26 mouse cellular contexts compared by ENCODE assay signal in the genomic region with DNA sequence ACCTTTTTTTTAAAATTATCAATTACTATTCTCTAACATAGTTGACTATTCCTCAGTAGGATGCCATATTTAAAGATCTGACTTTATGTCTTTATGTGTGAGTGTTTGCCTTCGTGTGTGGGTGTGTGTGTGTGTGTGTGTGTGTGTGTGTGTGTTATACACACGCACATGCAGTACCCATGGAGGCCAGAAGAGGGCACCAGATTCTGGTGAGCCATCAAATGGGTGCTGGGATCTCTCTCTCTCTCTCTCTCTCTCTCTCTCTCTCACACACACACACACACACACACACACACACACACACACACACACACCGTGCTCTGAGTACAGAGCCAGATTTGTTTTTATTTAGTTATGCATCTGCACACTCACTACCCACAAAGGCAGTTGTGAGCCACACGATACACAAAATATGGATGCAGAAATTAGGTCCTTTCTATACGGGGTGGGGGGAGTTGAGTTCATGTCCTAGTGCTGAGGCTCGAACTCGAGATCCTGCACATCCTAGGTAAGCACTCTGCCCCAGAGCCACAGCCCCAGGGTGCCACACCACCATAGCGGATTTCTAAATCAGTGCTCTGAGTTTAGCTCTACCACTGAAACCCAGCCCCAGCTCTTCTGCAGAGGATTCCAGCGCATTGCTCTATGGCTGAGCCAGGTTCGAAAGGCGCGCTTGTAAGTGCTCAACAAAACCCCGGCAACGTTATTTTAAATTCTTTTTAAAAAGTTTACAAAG. TPM values are rescaled to one million over a fixed set of nuclear protein-coding genes. Genes with fewer than 3 reads are reported as not detected.
DNase-seq lines count a peak whose midpoint lies in the region; ATAC-seq and TF ChIP-seq lines count a peak whose summit lies in the region.
"Had no signal": no experiment of that assay in that cellular context is flagged by ENCODE, and none has a peak within 500 bp of the region (broad histone marks: within the 10 kb centered on the region; RNA-seq: fewer than 3 reads in every experiment).

No protein-coding gene starts in this region.

- H3K27me3 ChIP-seq in midbrain, postnatal 0 days (ENCODE audit: insufficient read depth, low read length), result peaks cover 40% of the 10 kb centered on the region
- peaks cover 99% of the 10 kb centered on the region for H3K27me3 ChIP-seq in midbrain, embryonic 10.5 days (ENCODE audit: low read depth, poor library complexity, severe bottlenecking)

- no peak overlapping the region for H3K27ac ChIP-seq in layer of hippocampus, adult 2 months
- no peak overlapping the region for H3K27ac ChIP-seq in midbrain, postnatal 0 days (ENCODE audit: low read depth, low read length)
- no peak overlapping the region for H3K27ac ChIP-seq in midbrain, embryonic 10.5 days (replicated peaks)
- H3K27ac ChIP-seq: embryonic facial prominence, embryonic 13.5 days; limb, embryonic 12.5 days; liver, embryonic 13.5 days; midbrain, embryonic 13.5 days; neural tube, embryonic 12.5 days had no signal

- 81% methylated on average over 14 of the region's 14 CpGs for WGBS in midbrain, postnatal 0 days
- 79% methylated on average over 14 of the region's 14 CpGs for WGBS in midbrain, embryonic 10.5 days

- TF ChIP-seq CTCF in layer of hippocampus, adult 2 months (conservative IDR thresholded peaks at IDR 0.05), result peak; percentile 34; the same call in 1 of the 2 replicates
- peak; percentile 45 for TF ChIP-seq CTCF in midbrain, postnatal 0 days (IDR thresholded peaks at IDR 0.05)

- H3K4me3 ChIP-seq in layer of hippocampus, adult 2 months, result no peak overlapping the region
- no peak overlapping the region for H3K4me3 ChIP-seq in midbrain, postnatal 0 days (ENCODE audit: low read depth, low read length)
- no peak overlapping the region for H3K4me3 ChIP-seq in midbrain, embryonic 10.5 days
- H3K4me3 ChIP-seq: embryonic facial prominence, embryonic 13.5 days; heart, embryonic 12.5 days; limb, embryonic 12.5 days; liver, embryonic 13.5 days; midbrain, embryonic 13.5 days; neural tube, embryonic 12.5 days had no signal

- no peak overlapping the region for H3K4me2 ChIP-seq in midbrain, postnatal 0 days (ENCODE audit: low read depth, low read length, poor library complexity, severe bottlenecking)
- H3K4me2 ChIP-seq: heart, embryonic 12.5 days; limb, embryonic 12.5 days; liver, embryonic 13.5 days; midbrain, embryonic 13.5 days; neural tube, embryonic 12.5 days had no signal

- ATAC-seq in midbrain, postnatal 0 days (ENCODE audit: low FRiP score), result no peak
- no peak for ATAC-seq in erythroblast, adult 5-6 weeks (replicated peaks; ENCODE audit: low FRiP score, poor library complexity, severe bottlenecking)
- ATAC-seq: forebrain, embryonic 14.5 days; midbrain, embryonic 13.5 days had no signal

- no peaks in the 10 kb centered on the region for H3K4me1 ChIP-seq in midbrain, postnatal 0 days (ENCODE audit: insufficient read depth, low read length)
- peaks cover 16% of the 10 kb centered on the region for H3K4me1 ChIP-seq in midbrain, embryonic 10.5 days
- H3K4me1 ChIP-seq: liver, embryonic 13.5 days had no signal

- H3K9me3 ChIP-seq in midbrain, postnatal 0 days (ENCODE audit: low read length), result no peaks in the 10 kb centered on the region
- H3K9me3 ChIP-seq in midbrain, embryonic 10.5 days (replicated peaks), result peaks cover 6% of the 10 kb centered on the region; the same call in 1 of the 2 replicates
- H3K9me3 ChIP-seq: embryonic facial prominence, embryonic 13.5 days; liver, embryonic 13.5 days; midbrain, embryonic 13.5 days had no signal

- H3K9ac ChIP-seq in midbrain, postnatal 0 days (replicated peaks; ENCODE audit: low read length, poor library complexity, severe bottlenecking), result no peak overlapping the region
- H3K9ac ChIP-seq: embryonic facial prominence, embryonic 13.5 days; heart, embryonic 12.5 days; limb, embryonic 12.5 days; liver, embryonic 13.5 days; midbrain, embryonic 13.5 days; neural tube, embryonic 12.5 days had no signal

- DNase-seq in layer of hippocampus, adult 2 months (ENCODE audit: low spot score in 2 of 2), result no peak
- no peak for DNase-seq in layer of hippocampus, adult 9-11 months
- no peak for DNase-seq in midbrain, postnatal 0 days (ENCODE audit: low spot score)
- no peak for DNase-seq in midbrain, embryonic 10.5 days (ENCODE audit: low spot score)
- DNase-seq in R1 (ENCODE audit: low read depth, low spot score), result peak; percentile 89
- DNase-seq in embryo, embryonic 9.5 days (ENCODE audit: extremely low spot score), result no peak
- DNase-seq: adrenal gland, adult 2 months; cerebellum, adult 2 months; cerebellum, postnatal 25 days; gastrocnemius, postnatal 10 days; heart, postnatal 10 days; kidney, adult 18-20 months; liver, embryonic 13.5 days; lung, postnatal 10 days; retina, postnatal 1 day; thymus, adult 2 months; thymus, postnatal 4 days had no signal

- no peaks in the 10 kb centered on the region for H3K36me3 ChIP-seq in midbrain, postnatal 0 days (ENCODE audit: insufficient read depth, low read length)
- no peaks in the 10 kb centered on the region for H3K36me3 ChIP-seq in midbrain, embryonic 10.5 days
- H3K36me3 ChIP-seq: embryonic facial prominence, embryonic 13.5 days; heart, embryonic 12.5 days; limb, embryonic 12.5 days; liver, embryonic 13.5 days; midbrain, embryonic 13.5 days; neural tube, embryonic 12.5 days had no signal

RNA-seq across cellular contexts. Expression of a gene that starts 38.5 kb away (rescaled TPM):
- 1 to 10 TPM; 3.5 to 3.6 TPM for total RNA-seq in layer of hippocampus, adult 2 months (2021)
- total RNA-seq in midbrain, postnatal 0 days (2014; rRNA removed), result 1.1 and 3.9 TPM in 2 replicates
- 2.0 and 4.0 TPM in 2 replicates for polyA plus RNA-seq in midbrain, postnatal 0 days (2015; fragmentation: Nextera tagmentation; extraction: Ambion mirVana)
- polyA plus RNA-seq in midbrain, embryonic 10.5 days (2016; fragmentation: Nextera tagmentation; extraction: Ambion mirVana), result 3.9 and 7.2 TPM in 2 replicates
- total RNA-seq in erythroblast, adult 5-6 weeks (2015; ENCODE audit: low replicate concordance), result not detected in 2 replicates
- total RNA-seq in erythroblast, adult 5-6 weeks (2017; ENCODE audit: low replicate concordance), result not detected in 2 replicates
- total RNA-seq: granulocyte monocyte progenitor cell, adult 5-6 weeks; megakaryocyte progenitor cell, adult 5-6 weeks had no signal
